15 mouse cellular contexts compared by ENCODE assay signal in the genomic region with DNA sequence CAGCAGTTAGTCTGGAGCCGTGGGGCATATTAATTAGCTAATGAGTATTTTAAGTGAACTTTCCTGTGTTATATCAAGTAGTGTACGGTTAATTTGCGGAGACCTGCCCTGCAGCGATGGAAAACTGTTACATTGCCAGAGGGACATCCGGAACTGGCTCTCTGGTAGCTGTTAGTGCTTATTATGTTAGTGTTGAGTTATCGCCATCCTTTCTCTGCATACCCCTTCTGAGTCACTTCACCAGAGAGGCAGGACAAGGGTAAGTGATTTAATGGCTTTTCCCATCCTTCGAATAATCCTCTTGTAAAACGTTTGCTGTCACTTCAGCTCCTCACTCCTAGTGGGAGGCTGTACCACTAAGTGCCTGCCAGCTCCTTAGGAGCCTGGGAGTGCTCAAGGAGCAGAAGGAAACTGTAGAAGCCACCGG. TPM values are rescaled to one million over a fixed set of nuclear protein-coding genes. Genes with fewer than 3 reads are reported as not detected.
DNase-seq lines count a peak whose midpoint lies in the region; ATAC-seq and TF ChIP-seq lines count a peak whose summit lies in the region.
"Had no signal": no experiment of that assay in that cellular context is flagged by ENCODE, and none has a peak within 500 bp of the region (broad histone marks: within the 10 kb centered on the region; RNA-seq: fewer than 3 reads in every experiment).

No protein-coding gene starts in this region.

- H3K27ac ChIP-seq in heart, adult 2 months, result no peak overlapping the region
- no peak overlapping the region for H3K27ac ChIP-seq in embryonic facial prominence, embryonic 14.5 days (replicated peaks; ENCODE audit: low read depth, low read length)
- H3K27ac ChIP-seq in limb, embryonic 10.5 days, result 0 out of 2 replicates have a peak overlapping the region, but pooled peaks have one; percentile 12
- H3K27ac ChIP-seq: limb, embryonic 13.5 days had no signal

- WGBS in heart, adult 2 months, result 57% methylated on average over 9 of the region's 9 CpGs
- WGBS in embryonic facial prominence, embryonic 14.5 days, result 46% methylated on average over 9 of the region's 9 CpGs
- 50% methylated on average over 9 of the region's 9 CpGs for WGBS in limb, embryonic 10.5 days

- H3K9me3 ChIP-seq in embryonic facial prominence, embryonic 14.5 days (ENCODE audit: control insufficient read depth, low read length), result no peaks in the 10 kb centered on the region
- H3K9me3 ChIP-seq in limb, embryonic 10.5 days (replicated peaks), result no peaks in the 10 kb centered on the region
- H3K9me3 ChIP-seq: limb, embryonic 13.5 days; megakaryocyte, embryonic 14.5 days had no signal

- no peak for TF ChIP-seq EP300 in heart, adult 2 months (IDR thresholded peaks at IDR 0.05; ENCODE audit: insufficient read depth, low read depth, low read length)

- H3K4me3 ChIP-seq in heart, adult 2 months, result no peak overlapping the region
- no peak overlapping the region for H3K4me3 ChIP-seq in embryonic facial prominence, embryonic 14.5 days (ENCODE audit: low read depth, low read length)
- no peak overlapping the region for H3K4me3 ChIP-seq in limb, embryonic 10.5 days
- H3K4me3 ChIP-seq: limb, embryonic 13.5 days; megakaryocyte, embryonic 14.5 days had no signal

- TF ChIP-seq CTCF in heart, adult 2 months (IDR thresholded peaks at IDR 0.05), result no peak

- H3K4me1 ChIP-seq in heart, adult 2 months (ENCODE audit: control insufficient read depth, insufficient read depth, low read length), result peaks cover 2% of the 10 kb centered on the region
- no peaks in the 10 kb centered on the region for H3K4me1 ChIP-seq in embryonic facial prominence, embryonic 14.5 days (ENCODE audit: control insufficient read depth, insufficient read depth, low read length)
- peaks cover 28% of the 10 kb centered on the region for H3K4me1 ChIP-seq in limb, embryonic 10.5 days

- no peak for TF ChIP-seq POLR2A in heart, adult 2 months (IDR thresholded peaks at IDR 0.05; ENCODE audit: insufficient read depth, low read depth, low read length)

- ATAC-seq in embryonic facial prominence, embryonic 14.5 days (ENCODE audit: low read depth), result peak; percentile 45; the same call in 1 of the 2 replicates
- ATAC-seq: intestine, postnatal 0 days had no signal

- H3K27me3 ChIP-seq in heart, adult 2 months (ENCODE audit: control insufficient read depth, insufficient read depth, low read length), result no peaks in the 10 kb centered on the region
- H3K27me3 ChIP-seq in embryonic facial prominence, embryonic 14.5 days (replicated peaks; ENCODE audit: control insufficient read depth, insufficient read depth, low read length), result no peaks in the 10 kb centered on the region
- no peaks in the 10 kb centered on the region for H3K27me3 ChIP-seq in limb, embryonic 10.5 days (ENCODE audit: low read depth, poor library complexity, severe bottlenecking)
- H3K27me3 ChIP-seq: limb, embryonic 13.5 days; megakaryocyte, embryonic 14.5 days had no signal

- H3K4me2 ChIP-seq in embryonic facial prominence, embryonic 14.5 days (ENCODE audit: low read depth, low read length), result no peak overlapping the region
- H3K4me2 ChIP-seq: limb, embryonic 13.5 days had no signal

- intact Hi-C loops in heart, adult 2 months (cut with DNase I), result loop anchor here (5.0 kb wide), 2 partner anchors 66 to 381 kb away; no protein-coding TSS in a partner anchor

- peak; percentile 29 for DNase-seq in adrenal gland, postnatal 10 days
- DNase-seq in adrenal gland, postnatal 25 days, result no peak
- DNase-seq in heart, adult 11 months, result peak; percentile 74
- no peak for DNase-seq in heart, adult 2 months
- DNase-seq in embryonic facial prominence, embryonic 14.5 days (ENCODE audit: low spot score), result no peak
- no peak for DNase-seq in limb, embryonic 10.5 days (ENCODE audit: low spot score)
- no peak for DNase-seq in frontal cortex, postnatal 36 days (ENCODE audit: low spot score in 2 of 2)
- no peak for DNase-seq in layer of hippocampus, postnatal 25 days (ENCODE audit: extremely low spot score in 1 of 2, low spot score in 1 of 2)
- DNase-seq: gastrocnemius, postnatal 25 days; kidney, postnatal 36 days; lung, adult 18-20 months; right cerebral cortex, postnatal 14 days had no signal

- no peaks in the 10 kb centered on the region for H3K36me3 ChIP-seq in heart, adult 2 months (ENCODE audit: control insufficient read depth, insufficient read depth, low read length)
- H3K36me3 ChIP-seq in embryonic facial prominence, embryonic 14.5 days (ENCODE audit: control insufficient read depth, insufficient read depth, low read length), result no peaks in the 10 kb centered on the region
- no peaks in the 10 kb centered on the region for H3K36me3 ChIP-seq in limb, embryonic 10.5 days
- H3K36me3 ChIP-seq: limb, embryonic 13.5 days had no signal

- no peaks in the 10 kb centered on the region for H3K79me2 ChIP-seq in heart, adult 2 months (replicated peaks; ENCODE audit: control insufficient read depth, insufficient read depth, low read length)

- H3K9ac ChIP-seq in heart, adult 2 months (ENCODE audit: low read depth, low read length), result no peak overlapping the region
- no peak overlapping the region for H3K9ac ChIP-seq in embryonic facial prominence, embryonic 14.5 days (ENCODE audit: low read depth, low read length)
- H3K9ac ChIP-seq: limb, embryonic 13.5 days had no signal

RNA-seq across cellular contexts. Expression of gene Mdm1, which starts 28.3 kb away (rescaled TPM):
- 10 to 100 TPM; 15.5 to 17.8 TPM for total RNA-seq in adrenal gland, postnatal 10 days (2021)
- 11.7 and 16.6 TPM in 2 replicates for total RNA-seq in adrenal gland, postnatal 25 days (2021)
- total RNA-seq in heart, adult 2 months (2021), result 1 to 10 TPM; 3.9 to 4.0 TPM
- polyA plus RNA-seq in heart, adult 2 months (2012; rRNA removed), result 3.3 and 5.9 TPM in 2 replicates
- polyA plus RNA-seq in embryonic facial prominence, embryonic 14.5 days (2014; fragmentation: Nextera tagmentation; extraction: Ambion mirVana), result 27.2 and 31.7 TPM in 2 replicates
- polyA plus RNA-seq in limb, embryonic 10.5 days (2016; fragmentation: Nextera tagmentation; extraction: Ambion mirVana), result 44.4 and 57.3 TPM in 2 replicates
- total RNA-seq in layer of hippocampus, postnatal 25 days (2021), result 10 to 100 TPM in 1 of 2 experiments, 1 to 10 TPM in 1; 8.4 to 10.1 TPM

Comparison
In these comparisons a context has a peak if more than half of its experiments do, and no peak if none do; other contexts are left out.
1. DNase-seq: peak in adrenal gland, postnatal 10 days (single experiment) and heart, adult 11 months (single experiment); none in adrenal gland, postnatal 25 days (single experiment), heart, adult 2 months (0 of 2), embryonic facial prominence, embryonic 14.5 days (single experiment), limb, embryonic 10.5 days (single experiment), frontal cortex, postnatal 36 days (0 of 2) and layer of hippocampus, postnatal 25 days (0 of 2).